Mouse (Mus musculus): ENCODE measurements around the gene Col9a1.

The Col9a1 gene

DNA sequence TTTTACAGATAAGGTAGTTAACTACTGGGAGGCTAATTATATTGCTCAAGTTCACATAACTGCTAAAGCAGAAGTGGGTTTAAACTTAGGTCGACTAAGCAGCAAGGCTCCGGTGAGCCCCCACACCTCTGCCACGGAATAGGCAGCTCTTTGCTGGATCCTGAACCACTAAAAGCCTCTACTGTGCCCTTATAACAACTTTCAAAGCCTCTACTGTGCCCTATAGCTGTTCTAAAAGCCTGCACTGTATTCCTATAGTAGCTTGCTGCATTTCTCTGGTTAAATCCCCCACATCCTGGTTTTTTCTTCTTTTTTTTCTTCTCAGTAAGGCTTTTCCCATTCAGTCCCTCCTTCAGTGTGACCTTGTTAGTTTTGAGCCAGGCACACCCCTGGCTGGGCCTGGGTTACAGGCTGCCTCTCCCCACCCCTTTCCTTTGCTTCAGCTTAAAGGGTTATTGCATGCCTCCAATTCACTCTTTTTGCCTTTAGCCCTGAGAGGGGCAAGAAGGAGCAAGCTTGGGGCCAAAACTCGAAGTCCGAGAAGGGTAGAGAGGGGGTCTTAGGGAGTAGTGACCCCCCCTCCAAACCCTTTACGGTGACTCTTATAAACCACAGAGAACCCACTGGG, at the start of gene Col9a1:
Gene Col9a1 (plus strand): TSS at position 387 of the 628 bp plus-strand sequence.
- DNase-seq, result no peak

GRCm38 (mm10) chr1:24127866-24128265, 49.5 kb upstream of the Col9a1 start:
- DNase-seq, result no peak

DNA sequence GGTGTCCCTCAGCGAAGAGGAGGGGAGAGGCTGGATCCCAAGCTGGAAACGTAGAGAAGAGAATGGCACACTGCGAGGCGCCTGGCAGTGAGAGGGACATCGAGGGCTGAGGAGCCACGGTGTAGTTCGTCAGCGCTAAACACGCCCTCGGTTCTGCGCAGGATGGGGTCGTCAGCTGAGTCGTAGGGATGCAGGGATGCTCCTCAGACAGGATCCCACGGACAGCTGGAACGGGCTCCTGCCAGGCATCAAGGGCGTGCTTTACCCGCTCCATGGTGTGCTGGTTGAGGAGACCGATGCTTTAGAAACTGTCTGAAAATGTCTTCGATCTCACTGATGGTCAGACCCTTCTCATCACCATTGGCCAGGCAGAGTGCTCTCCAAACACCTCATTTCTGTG, 43.6 kb upstream of the Col9a1 start:
- DNase-seq, result no peak

DNA sequence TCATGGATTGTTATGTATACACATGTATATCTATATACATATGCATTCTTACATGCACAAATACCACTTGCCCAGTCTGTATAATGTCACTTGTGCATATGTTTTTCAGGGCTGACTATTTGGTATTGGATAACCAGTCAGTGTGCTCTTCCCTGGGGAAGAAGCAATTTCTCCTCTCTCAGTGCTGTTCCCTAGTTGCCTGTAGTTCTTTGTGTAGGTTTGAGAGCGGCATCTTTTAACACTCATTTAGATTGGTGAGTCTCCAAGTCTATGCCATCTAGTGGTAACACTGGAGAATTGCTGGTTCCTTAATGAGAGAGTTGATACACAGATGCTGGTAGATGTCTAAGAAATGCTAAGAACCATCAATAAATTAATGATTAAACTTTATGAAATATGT, 42.6 kb upstream of the Col9a1 start:
- peak; percentile 80 for DNase-seq

- DNase-seq, result peak; percentile 79
Observed at GRCm38 (mm10) chr1:24137133-24137532, 40.3 kb upstream of the Col9a1 start.

- no peak for DNase-seq
Observed at GRCm38 (mm10) chr1:24140555-24140954, 36.9 kb upstream of the Col9a1 start.

GRCm38 (mm10) chr1:24143504-24143903, 33.9 kb upstream of the Col9a1 start:
- no peak for DNase-seq

DNA sequence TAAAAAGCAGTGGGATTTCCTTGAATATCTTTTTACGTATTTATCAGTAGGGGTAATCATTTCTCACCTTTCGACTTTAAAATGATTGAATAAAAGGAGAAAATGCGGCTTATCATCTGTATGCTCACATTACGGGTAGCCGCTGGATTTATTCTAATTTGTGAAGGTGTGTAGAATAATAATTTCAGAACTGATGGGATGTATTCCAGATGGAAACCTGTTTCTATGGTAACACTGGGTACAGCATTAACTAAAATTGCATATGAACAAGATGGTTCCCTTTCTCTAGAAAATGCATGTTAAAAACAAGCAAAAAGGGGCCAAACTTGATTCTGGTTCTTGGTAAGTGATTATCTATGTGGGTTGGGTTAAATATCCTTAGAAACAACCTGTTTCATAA, 19.7 kb upstream of the Col9a1 start:
- no peak for DNase-seq

DNA sequence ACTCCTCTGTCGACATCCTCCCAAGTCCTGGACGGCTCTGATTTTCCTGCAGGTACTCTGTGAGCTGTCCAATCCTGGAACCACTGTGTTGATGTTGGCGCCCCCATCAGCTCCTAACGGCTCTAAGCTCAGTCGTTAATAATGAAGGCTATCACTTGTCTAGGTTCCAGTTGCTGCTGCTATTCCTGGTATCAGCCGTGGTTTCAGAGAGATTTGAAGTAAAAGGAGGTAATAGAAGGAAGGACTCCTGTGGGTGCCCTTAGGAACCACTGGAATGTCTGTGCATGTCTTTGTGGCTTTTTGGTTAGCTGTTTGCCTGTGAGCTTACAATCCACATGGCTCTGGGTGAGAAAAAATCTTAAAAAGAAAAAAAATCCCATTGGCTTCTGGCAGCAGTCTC, 8.0 kb upstream of the Col9a1 start:
- DNase-seq, result no peak

DNA sequence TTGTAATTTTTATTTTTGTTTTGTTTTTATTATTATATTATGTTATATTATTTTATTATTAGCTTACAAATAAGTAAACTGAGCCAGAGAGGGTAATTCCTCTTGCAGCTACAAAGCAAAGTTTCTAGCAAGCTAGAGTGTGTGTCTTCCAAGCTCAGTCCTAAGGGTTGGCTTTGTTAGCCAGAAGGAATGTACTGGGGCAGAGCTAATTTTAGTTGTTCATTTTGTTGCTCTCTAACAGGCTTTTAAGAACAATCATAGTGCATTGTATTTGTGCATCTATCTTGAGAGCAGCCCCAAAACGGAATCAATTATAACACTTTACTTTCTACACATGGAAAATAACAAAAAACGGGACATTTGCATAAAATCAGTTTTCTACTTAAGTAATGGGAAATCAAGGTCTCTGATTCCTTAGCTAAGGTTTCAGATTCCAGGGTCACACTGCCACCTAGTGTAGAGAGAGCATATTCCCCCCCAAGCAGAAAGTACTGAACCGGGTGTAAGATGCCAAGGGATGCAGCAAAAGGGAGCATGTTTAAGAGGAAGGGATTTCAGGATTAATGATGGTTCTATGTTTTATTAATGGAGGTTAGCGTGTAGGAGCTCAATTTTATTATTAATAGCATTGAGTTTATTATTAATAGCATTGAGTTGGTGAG, 6.1 kb upstream of the Col9a1 start:
- DNase-seq, result peak; percentile 81

GRCm38 (mm10) chr1:24171898-24172297, 5.5 kb upstream of the Col9a1 start:
- no peak for DNase-seq

GRCm38 (mm10) chr1:24172656-24173055, 4.8 kb upstream of the Col9a1 start:
- no peak for DNase-seq

GRCm38 (mm10) chr1:24175761-24176160, 1.6 kb upstream of the Col9a1 start:
- DNase-seq, result no peak

GRCm38 (mm10) chr1:24179856-24180255, 2.4 kb downstream of the Col9a1 start:
- no peak for DNase-seq

GRCm38 (mm10) chr1:24184981-24185380, 7.6 kb downstream of the Col9a1 start:
- DNase-seq, result no peak

DNA sequence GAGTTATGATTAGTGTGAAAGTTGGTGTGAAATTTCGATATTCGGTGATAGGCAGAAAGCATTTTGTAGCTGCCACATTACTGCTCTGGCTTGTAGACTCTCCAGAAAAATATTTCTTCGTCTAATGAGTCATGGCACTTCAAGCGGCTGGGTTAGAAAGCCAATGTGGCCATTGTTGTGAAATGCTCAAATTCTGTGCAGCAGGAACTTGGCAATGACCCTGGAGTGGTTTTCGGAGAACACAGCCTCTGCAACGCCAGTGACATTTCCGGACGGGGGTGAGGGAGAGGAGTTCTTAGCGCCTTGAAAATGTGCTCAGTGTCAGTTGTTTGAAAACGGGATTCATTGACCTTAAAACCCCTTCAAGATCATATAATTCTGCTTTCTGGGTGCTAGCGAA, 9.6 kb downstream of the Col9a1 start:
- DNase-seq, result no peak

GRCm38 (mm10) chr1:24191668-24192067, 14.3 kb downstream of the Col9a1 start:
- no peak for DNase-seq

DNA sequence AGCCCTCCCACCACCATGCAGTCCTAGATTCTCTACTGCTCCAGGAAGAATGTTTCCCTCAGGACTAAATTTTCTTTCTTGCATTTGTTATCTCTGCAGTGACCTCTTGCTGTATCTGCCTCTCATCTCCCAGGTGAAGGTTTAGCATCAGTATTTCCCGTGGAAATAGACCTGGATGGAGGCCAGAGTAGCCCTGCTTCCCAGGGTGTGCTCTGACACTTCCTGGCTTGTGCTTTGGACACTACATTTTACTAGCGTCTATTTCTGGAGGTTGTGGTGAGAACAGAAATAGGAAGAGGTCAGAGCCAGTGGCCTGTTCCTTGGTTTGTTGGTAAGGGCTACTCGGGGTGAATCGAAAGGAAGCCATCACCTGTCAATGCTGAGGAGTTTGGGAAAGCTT, 16.7 kb downstream of the Col9a1 start:
- no peak for DNase-seq

- peak; percentile 83 for DNase-seq
Observed at GRCm38 (mm10) chr1:24195070-24195840, 17.8 kb downstream of the Col9a1 start.

DNA sequence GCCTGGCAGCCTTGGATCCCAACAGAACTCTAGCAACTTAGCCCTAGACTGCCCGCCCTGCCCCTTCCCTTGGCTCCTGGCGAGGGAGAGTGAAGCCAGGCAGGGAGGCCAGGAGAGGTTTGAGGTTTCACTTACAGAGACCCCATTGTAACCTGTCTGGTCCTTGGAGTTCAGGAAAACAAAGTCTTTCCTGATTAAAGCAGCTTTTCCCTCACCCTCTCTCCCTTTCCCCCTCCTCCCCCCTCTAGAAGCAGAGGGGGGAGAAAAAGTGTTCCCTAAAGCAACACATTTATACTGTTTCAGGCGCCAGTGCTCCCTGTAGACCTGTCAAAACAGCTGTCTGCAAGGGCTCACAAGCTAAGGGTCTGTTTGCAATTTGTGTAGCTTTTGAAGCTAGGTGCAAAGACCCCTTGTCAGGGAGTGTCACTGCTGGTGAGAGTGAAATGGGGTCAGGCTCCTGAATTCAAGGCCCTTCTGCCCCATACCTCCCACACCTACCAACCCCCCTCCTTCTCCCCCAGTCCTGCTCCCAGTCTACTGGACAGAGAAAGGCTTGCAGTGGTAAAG, 18.6 kb downstream of the Col9a1 start:
- DNase-seq, result peak; percentile 43

DNA sequence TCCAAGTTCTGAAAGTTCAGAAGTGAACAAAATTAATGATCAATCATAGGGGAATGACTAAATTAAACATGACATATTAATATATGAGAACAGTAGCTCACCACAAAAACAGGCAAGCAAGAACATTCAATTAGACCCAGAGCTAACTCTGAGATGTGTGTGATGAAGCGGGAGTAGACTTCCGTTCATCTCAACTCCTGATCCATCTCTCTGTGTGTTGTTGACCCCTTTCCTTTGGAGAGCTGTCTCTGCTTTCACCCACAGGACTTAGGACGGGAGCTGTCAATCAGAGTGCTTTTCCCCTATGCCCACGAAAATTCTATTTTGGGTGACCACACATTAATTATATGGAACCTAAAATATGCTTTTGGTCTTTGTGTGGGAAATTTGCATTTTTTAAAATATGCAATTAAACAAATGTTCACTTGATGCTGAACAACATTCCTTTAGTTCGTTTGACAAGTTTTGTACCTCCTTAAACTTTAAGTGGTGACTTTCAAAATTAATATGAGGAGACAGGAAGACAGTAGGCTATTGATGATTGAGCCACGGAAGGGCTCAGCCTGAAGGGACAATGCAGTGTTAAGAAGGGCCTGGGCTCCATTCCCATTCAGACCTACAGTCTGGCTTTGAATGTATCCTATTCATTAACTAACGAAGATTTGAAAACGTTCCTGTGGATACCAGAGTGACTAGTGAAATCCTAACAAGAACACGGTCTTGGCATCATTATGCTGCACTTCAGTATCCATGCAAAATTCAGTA, 34.4 kb downstream of the Col9a1 start:
- peak; percentile 93 for DNase-seq

- no peak for DNase-seq
Observed at GRCm38 (mm10) chr1:24219041-24219440, 41.6 kb downstream of the Col9a1 start.

GRCm38 (mm10) chr1:24222231-24222630, 44.8 kb downstream of the Col9a1 start:
- no peak for DNase-seq

All from retina, postnatal 1 day (tissue).